Mouse (Mus musculus): ENCODE measurements around the gene Itgb5. TPM values are rescaled to one million over a fixed set of nuclear protein-coding genes. Genes with fewer than 3 reads are reported as not detected.

The Itgb5 gene
- polyA plus RNA-seq, 2 experiments: 108 to 117 TPM

DNA sequence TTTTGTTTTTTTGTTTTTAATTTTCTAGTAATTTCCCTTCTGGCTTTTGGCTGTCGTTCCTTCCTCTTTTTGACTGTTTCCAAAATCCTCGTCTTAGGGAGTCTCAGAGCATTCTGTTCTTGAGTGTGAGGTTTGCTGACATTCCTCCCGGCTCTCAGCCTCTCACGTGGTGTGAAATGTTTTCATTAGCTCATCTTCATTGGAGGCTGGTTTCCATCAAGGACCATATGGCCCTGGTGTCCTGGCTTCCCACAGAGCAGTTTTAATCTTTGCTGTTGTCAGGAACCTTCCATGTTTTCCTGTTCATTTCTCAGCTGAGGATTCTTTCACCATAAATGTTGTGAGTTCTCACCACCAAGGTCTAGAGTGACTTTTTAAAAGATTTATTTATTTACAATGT lies 50.1 kb downstream of the Itgb5 start:
- TF ChIP-seq POLR2A (IDR thresholded peaks at IDR 0.05; ENCODE audit: borderline replicate concordance, extremely low read depth, insufficient read depth, insufficient read length): no peak
- Histone ChIP-seq H3K4me2 (replicated peaks; ENCODE audit: low read depth, low read length, severe bottlenecking) (no peak overlapping the region), H3K4me3 (replicated peaks; ENCODE audit: low read length) (no peak overlapping the region), H3K27ac (replicated peaks; ENCODE audit: low read depth, low read length) (no peak overlapping the region), H3K27me3 (ENCODE audit: control insufficient read depth, insufficient read depth, low read length) (no peaks in the 10 kb centered on the region), H3K9ac (ENCODE audit: low read depth, low read length, severe bottlenecking) (no peak overlapping the region), H3K36me3 (ENCODE audit: control insufficient read depth, insufficient read depth, low read length) (peaks cover 12% of the 10 kb centered on the region), H3K4me1 (ENCODE audit: control insufficient read depth, insufficient read depth, low read length) (peaks cover 23% of the 10 kb centered on the region), H3K9me3 (ENCODE audit: control insufficient read depth, low read length) (no peaks in the 10 kb centered on the region)
- DNase-seq (ENCODE audit: low spot score): no peak
- 33% methylated on average over 4 of the region's 4 CpGs for WGBS
- no peak for ATAC-seq (ENCODE audit: low FRiP score, low read depth)

DNA sequence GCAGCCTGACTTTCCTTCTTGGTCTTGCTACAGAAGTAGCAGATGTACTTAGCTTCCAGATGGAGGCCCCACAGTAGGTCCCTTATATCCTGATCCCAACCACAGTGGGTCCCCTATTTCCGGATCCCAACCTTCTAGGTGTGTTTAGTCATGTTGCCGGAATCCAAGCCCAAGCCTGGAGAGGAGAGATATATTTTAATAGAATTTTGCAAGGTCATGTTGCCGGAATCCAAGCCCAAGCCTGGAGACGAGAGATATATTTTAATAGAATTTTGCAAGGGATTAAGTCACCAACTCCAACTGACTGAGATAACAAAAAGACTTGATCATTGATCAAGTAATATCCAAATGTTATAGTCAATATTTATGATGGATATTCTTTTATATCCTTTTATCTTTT lies 51.3 kb downstream of the Itgb5 start:
- H3K27ac ChIP-seq (replicated peaks; ENCODE audit: low read depth, low read length): no peak overlapping the region
- H3K9me3 ChIP-seq (ENCODE audit: control insufficient read depth, low read length): no peaks in the 10 kb centered on the region
- H3K27me3 ChIP-seq (ENCODE audit: control insufficient read depth, insufficient read depth, low read length): no peaks in the 10 kb centered on the region
- peaks cover 10% of the 10 kb centered on the region for H3K36me3 ChIP-seq (ENCODE audit: control insufficient read depth, insufficient read depth, low read length)
- DNase-seq (ENCODE audit: low spot score) (no peak), ATAC-seq (ENCODE audit: low FRiP score, low read depth) (no peak)
- H3K4me3 ChIP-seq (replicated peaks; ENCODE audit: low read length): no peak overlapping the region
- H3K4me1 ChIP-seq (ENCODE audit: control insufficient read depth, insufficient read depth, low read length): peaks cover 23% of the 10 kb centered on the region
- H3K9ac ChIP-seq (ENCODE audit: low read depth, low read length, severe bottlenecking): no peak overlapping the region
- no peak overlapping the region for H3K4me2 ChIP-seq (replicated peaks; ENCODE audit: low read depth, low read length, severe bottlenecking)
- TF ChIP-seq POLR2A (IDR thresholded peaks at IDR 0.05; ENCODE audit: borderline replicate concordance, extremely low read depth, insufficient read depth, insufficient read length): no peak
- 94% methylated on average over 4 of the region's 4 CpGs for WGBS

- Histone ChIP-seq H3K4me2 (replicated peaks; ENCODE audit: low read depth, low read length, severe bottlenecking) (no peak overlapping the region), H3K4me1 (ENCODE audit: control insufficient read depth, insufficient read depth, low read length) (peaks cover 30% of the 10 kb centered on the region), H3K9me3 (ENCODE audit: control insufficient read depth, low read length) (no peaks in the 10 kb centered on the region), H3K27ac (replicated peaks; ENCODE audit: low read depth, low read length) (0 out of 2 replicates have a peak overlapping the region, but pooled peaks have one; percentile 70), H3K27me3 (ENCODE audit: control insufficient read depth, insufficient read depth, low read length) (no peaks in the 10 kb centered on the region), H3K4me3 (replicated peaks; ENCODE audit: low read length) (no peak overlapping the region), H3K9ac (ENCODE audit: low read depth, low read length, severe bottlenecking) (no peak overlapping the region), H3K36me3 (ENCODE audit: control insufficient read depth, insufficient read depth, low read length) (peaks cover 4% of the 10 kb centered on the region)
- TF ChIP-seq POLR2A (IDR thresholded peaks at IDR 0.05; ENCODE audit: borderline replicate concordance, extremely low read depth, insufficient read depth, insufficient read length): no peak
- peak; percentile 58 for ATAC-seq (ENCODE audit: low FRiP score, low read depth)
- WGBS: 46% methylated on average over 4 of the region's 4 CpGs
- DNase-seq (ENCODE audit: low spot score): peak; percentile 73
Observed at GRCm38 (mm10) chr16:33882540-33882939, 53.1 kb downstream of the Itgb5 start.

DNA sequence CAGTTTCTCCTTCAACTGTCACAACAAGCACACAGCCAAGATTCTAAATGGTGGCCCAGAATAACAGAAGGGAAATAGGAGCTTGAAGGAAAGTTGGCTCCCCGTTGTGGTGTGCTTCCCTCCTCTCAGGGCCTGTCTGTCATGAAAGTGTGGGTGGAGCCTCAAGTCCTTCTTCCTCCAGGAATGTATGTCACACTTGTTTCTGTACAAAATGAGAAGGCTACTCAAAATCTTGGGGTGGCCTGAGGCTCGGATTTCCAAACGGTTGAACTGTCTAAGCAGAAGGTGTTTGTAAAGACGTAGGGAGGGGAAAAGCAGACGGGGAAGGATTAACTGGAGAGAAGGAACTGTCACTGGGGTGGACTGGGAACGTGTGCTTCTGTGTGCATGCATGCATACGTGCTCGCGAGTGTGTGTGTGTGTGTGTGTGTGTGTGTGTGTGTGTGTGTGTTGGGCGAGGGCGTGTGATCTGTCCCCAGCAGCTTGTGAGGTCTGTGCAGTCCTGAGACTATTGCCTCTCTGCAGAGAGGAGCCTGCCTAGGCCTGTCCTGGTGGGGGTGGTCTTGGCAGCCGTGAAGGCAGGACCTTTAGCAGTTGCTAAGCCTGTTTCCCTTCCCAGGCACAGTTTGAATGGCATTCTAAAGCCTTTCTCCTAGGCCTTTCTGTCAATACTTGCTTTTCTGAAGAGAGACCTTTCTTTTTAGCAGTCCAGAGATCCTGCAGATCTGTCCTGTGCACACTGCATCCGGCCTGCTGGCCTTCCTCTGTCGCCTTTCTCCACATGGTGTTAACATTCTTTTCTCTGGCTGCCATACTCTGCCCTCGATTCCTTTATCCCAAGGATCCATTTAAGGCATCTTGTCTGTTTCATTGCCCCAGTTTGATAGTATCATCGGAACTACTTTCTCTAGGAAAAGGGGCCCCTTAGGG lies 53.8 kb downstream of the Itgb5 start:
- H3K27ac ChIP-seq (replicated peaks; ENCODE audit: low read depth, low read length): peak overlapping the region; percentile 70
- peak overlapping the region; percentile 21; the same call in 1 of the 2 replicates for H3K9ac ChIP-seq (ENCODE audit: low read depth, low read length, severe bottlenecking)
- H3K36me3 ChIP-seq (ENCODE audit: control insufficient read depth, insufficient read depth, low read length): peaks cover 8% of the 10 kb centered on the region
- DNase-seq (ENCODE audit: low spot score): peak; percentile 33
- no peak for TF ChIP-seq POLR2A (IDR thresholded peaks at IDR 0.05; ENCODE audit: borderline replicate concordance, extremely low read depth, insufficient read depth, insufficient read length)
- H3K4me3 ChIP-seq (replicated peaks; ENCODE audit: low read length): no peak overlapping the region
- ATAC-seq (ENCODE audit: low FRiP score, low read depth): peak; percentile 25; the same call in 1 of the 2 replicates
- WGBS: 38% methylated on average over 14 of the region's 16 CpGs
- peaks cover 29% of the 10 kb centered on the region for H3K4me1 ChIP-seq (ENCODE audit: control insufficient read depth, insufficient read depth, low read length)
- H3K9me3 ChIP-seq (ENCODE audit: control insufficient read depth, low read length): no peaks in the 10 kb centered on the region
- no peaks in the 10 kb centered on the region for H3K27me3 ChIP-seq (ENCODE audit: control insufficient read depth, insufficient read depth, low read length)
- no peak overlapping the region for H3K4me2 ChIP-seq (replicated peaks; ENCODE audit: low read depth, low read length, severe bottlenecking)

- TF ChIP-seq POLR2A (IDR thresholded peaks at IDR 0.05; ENCODE audit: borderline replicate concordance, extremely low read depth, insufficient read depth, insufficient read length): no peak
- H3K4me3 ChIP-seq (replicated peaks; ENCODE audit: low read length): no peak overlapping the region
- peaks cover 9% of the 10 kb centered on the region for H3K36me3 ChIP-seq (ENCODE audit: control insufficient read depth, insufficient read depth, low read length)
- H3K9ac ChIP-seq (ENCODE audit: low read depth, low read length, severe bottlenecking): no peak overlapping the region
- WGBS: 83% methylated on average over 5 of the region's 5 CpGs
- H3K4me1 ChIP-seq (ENCODE audit: control insufficient read depth, insufficient read depth, low read length): peaks cover 31% of the 10 kb centered on the region
- no peak for ATAC-seq (ENCODE audit: low FRiP score, low read depth)
- no peaks in the 10 kb centered on the region for H3K27me3 ChIP-seq (ENCODE audit: control insufficient read depth, insufficient read depth, low read length)
- no peak overlapping the region; the same call in 1 of the 2 replicates for H3K27ac ChIP-seq (replicated peaks; ENCODE audit: low read depth, low read length)
- no peak for DNase-seq (ENCODE audit: low spot score)
- no peak overlapping the region for H3K4me2 ChIP-seq (replicated peaks; ENCODE audit: low read depth, low read length, severe bottlenecking)
- H3K9me3 ChIP-seq (ENCODE audit: control insufficient read depth, low read length): no peaks in the 10 kb centered on the region
Observed at GRCm38 (mm10) chr16:33884201-33884600, 54.7 kb downstream of the Itgb5 start.
